Mouse (Mus musculus): ENCODE results near the gene Casq1.
A peak's percentile ranks its signal among the peaks of the same experiment; 100 is the strongest.

Casq1 gene

GRCm38 (mm10) chr1:172183056-172183455, 36.6 kb downstream of the Casq1 start:
- no peak for DNase-seq (ENCODE audit: low spot score in 2 of 2)

- DNase-seq (ENCODE audit: low spot score in 2 of 2) = no peak
Observed at GRCm38 (mm10) chr1:172181777-172182176, 37.9 kb downstream of the Casq1 start.

GRCm38 (mm10) chr1:172180881-172181280, 38.8 kb downstream of the Casq1 start:
- DNase-seq (ENCODE audit: low spot score in 2 of 2) = no peak

GRCm38 (mm10) chr1:172179102-172179501, 40.6 kb downstream of the Casq1 start:
- DNase-seq (ENCODE audit: low spot score in 2 of 2) = no peak

GRCm38 (mm10) chr1:172177791-172178190, 41.9 kb downstream of the Casq1 start:
- no peak for DNase-seq (ENCODE audit: low spot score in 2 of 2)

GRCm38 (mm10) chr1:172173181-172173580, 46.5 kb downstream of the Casq1 start:
- no peak for DNase-seq (ENCODE audit: low spot score in 2 of 2)

GRCm38 (mm10) chr1:172172381-172172780, 47.3 kb downstream of the Casq1 start:
- no peak for DNase-seq (ENCODE audit: low spot score in 2 of 2)

GRCm38 (mm10) chr1:172169809-172170208, 49.9 kb downstream of the Casq1 start:
- DNase-seq (ENCODE audit: low spot score in 2 of 2) = no peak

GRCm38 (mm10) chr1:172167911-172168310, 51.8 kb downstream of the Casq1 start:
- DNase-seq (ENCODE audit: low spot score in 2 of 2) = no peak

GRCm38 (mm10) chr1:172162959-172163358, 56.7 kb downstream of the Casq1 start:
- no peak for DNase-seq (ENCODE audit: low spot score in 2 of 2)

- peak in 1 of 2 experiments; percentile 46 for DNase-seq (ENCODE audit: low spot score in 2 of 2)
Observed at GRCm38 (mm10) chr1:172162009-172162408, 57.7 kb downstream of the Casq1 start.

- no peak for DNase-seq (ENCODE audit: low spot score in 2 of 2)
Observed at GRCm38 (mm10) chr1:172160508-172160907, 59.2 kb downstream of the Casq1 start.

GRCm38 (mm10) chr1:172159970-172160369, 59.7 kb downstream of the Casq1 start:
- no peak for DNase-seq (ENCODE audit: low spot score in 2 of 2)

Measured in frontal cortex, postnatal 36 days (tissue).